Mouse (Mus musculus): Measurements from ENCODE around the gene Gcnt1. TPM values are rescaled to one million over a fixed set of nuclear protein-coding genes. Genes with fewer than 3 reads are reported as not detected.

Gene Gcnt1
- polyA plus RNA-seq, 1 experiment from 2014 or later = 0.58 TPM

- Histone ChIP-seq H3K27ac (ENCODE audit: low read length) (no peak overlapping the region), H3K9me3 (ENCODE audit: control insufficient read depth, low read length) (no peaks in the 10 kb centered on the region), H3K4me2 (ENCODE audit: low read length) (no peak overlapping the region), H3K4me1 (replicated peaks; ENCODE audit: control insufficient read depth, insufficient read depth, low read length) (no peaks in the 10 kb centered on the region), H3K27me3 (replicated peaks; ENCODE audit: control insufficient read depth, insufficient read depth, low read length) (no peaks in the 10 kb centered on the region), H3K4me3 (replicated peaks; ENCODE audit: low read length) (no peak overlapping the region), H3K36me3 (ENCODE audit: control insufficient read depth, insufficient read depth) (no peaks in the 10 kb centered on the region), H3K9ac (replicated peaks; ENCODE audit: low read depth, low read length) (no peak overlapping the region)
- ATAC-seq = no peak
- 93% methylated on average over 6 of the region's 6 CpGs for WGBS
These were observed 77.4 kb downstream of the Gcnt1 start for GRCm38 (mm10) chr19:17295211-17295766.

DNA sequence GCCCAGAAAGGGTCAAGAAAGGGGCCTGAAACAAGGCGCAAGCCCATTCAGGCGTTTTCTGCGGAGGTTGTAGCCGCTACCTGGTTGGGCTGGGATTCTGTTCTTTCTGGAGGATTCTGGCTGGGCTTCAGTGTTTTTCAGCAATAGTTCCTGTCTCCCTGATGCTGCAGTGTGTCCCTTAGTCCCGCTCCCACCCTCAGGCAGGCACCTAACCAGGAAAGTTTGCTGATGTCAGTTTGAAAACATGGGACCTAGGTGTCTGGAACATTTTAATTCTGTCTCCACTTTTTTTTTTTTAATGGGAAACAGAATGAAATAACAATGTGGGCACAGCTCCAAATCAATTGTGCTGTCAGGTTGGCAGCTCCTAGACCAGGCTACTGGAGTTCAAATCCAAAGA lies 78.5 kb downstream of the Gcnt1 start:
- 85% methylated on average over 5 of the region's 5 CpGs for WGBS
- ATAC-seq = no peak

GRCm38 (mm10) chr19:17289526-17289925 lies 83.1 kb downstream of the Gcnt1 start:
- no peak overlapping the region for H3K27ac ChIP-seq (ENCODE audit: low read length)
- H3K4me1 ChIP-seq (replicated peaks; ENCODE audit: control insufficient read depth, insufficient read depth, low read length) = 0 out of 2 replicates have a peak, but pooled peaks cover 3% of the 10 kb centered on the region
- ATAC-seq = no peak
- no peaks in the 10 kb centered on the region for H3K9me3 ChIP-seq (ENCODE audit: control insufficient read depth, low read length)
- H3K9ac ChIP-seq (replicated peaks; ENCODE audit: low read depth, low read length) = no peak overlapping the region
- no peaks in the 10 kb centered on the region for H3K27me3 ChIP-seq (replicated peaks; ENCODE audit: control insufficient read depth, insufficient read depth, low read length)
- H3K4me2 ChIP-seq (ENCODE audit: low read length) = no peak overlapping the region
- WGBS = 79% methylated on average over 6 of the region's 6 CpGs
- H3K4me3 ChIP-seq (replicated peaks; ENCODE audit: low read length) = no peak overlapping the region
- no peaks in the 10 kb centered on the region for H3K36me3 ChIP-seq (ENCODE audit: control insufficient read depth, insufficient read depth)

More for the DNA sequence above, 78.5 kb downstream of the Gcnt1 start:
- Histone ChIP-seq H3K4me1 (replicated peaks; ENCODE audit: control insufficient read depth, insufficient read depth, low read length) (no peaks in the 10 kb centered on the region), H3K9ac (replicated peaks; ENCODE audit: low read depth, low read length) (no peak overlapping the region), H3K36me3 (ENCODE audit: control insufficient read depth, insufficient read depth) (no peaks in the 10 kb centered on the region), H3K27ac (ENCODE audit: low read length) (no peak overlapping the region), H3K9me3 (ENCODE audit: control insufficient read depth, low read length) (no peaks in the 10 kb centered on the region), H3K4me3 (replicated peaks; ENCODE audit: low read length) (no peak overlapping the region), H3K27me3 (replicated peaks; ENCODE audit: control insufficient read depth, insufficient read depth, low read length) (no peaks in the 10 kb centered on the region), H3K4me2 (ENCODE audit: low read length) (no peak overlapping the region)

DNA sequence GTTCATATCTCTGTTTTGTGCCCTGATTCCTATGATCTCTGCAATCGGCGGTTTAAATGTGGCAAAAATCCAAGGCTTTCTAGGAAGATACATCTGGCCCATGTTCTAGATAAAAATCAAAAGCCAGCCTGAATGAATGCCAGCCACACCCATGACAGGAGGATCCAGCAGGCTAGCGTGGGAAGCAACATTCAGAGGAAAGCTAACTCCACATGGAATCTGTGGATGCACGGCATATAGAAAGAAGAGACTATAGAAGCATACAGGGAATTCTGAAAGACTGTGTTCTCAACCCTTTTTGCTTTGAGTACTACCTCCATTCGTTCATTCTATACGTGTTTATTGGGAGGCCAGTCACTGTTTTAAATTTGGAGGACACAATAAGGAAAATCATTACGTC lies 86.6 kb downstream of the Gcnt1 start:
- Histone ChIP-seq H3K36me3 (ENCODE audit: control insufficient read depth, insufficient read depth) (no peaks in the 10 kb centered on the region), H3K4me2 (ENCODE audit: low read length) (no peak overlapping the region), H3K4me3 (replicated peaks; ENCODE audit: low read length) (no peak overlapping the region), H3K27me3 (replicated peaks; ENCODE audit: control insufficient read depth, insufficient read depth, low read length) (no peaks in the 10 kb centered on the region), H3K4me1 (replicated peaks; ENCODE audit: control insufficient read depth, insufficient read depth, low read length) (0 out of 2 replicates have a peak, but pooled peaks cover 3% of the 10 kb centered on the region), H3K9ac (replicated peaks; ENCODE audit: low read depth, low read length) (no peak overlapping the region), H3K9me3 (ENCODE audit: control insufficient read depth, low read length) (no peaks in the 10 kb centered on the region), H3K27ac (ENCODE audit: low read length) (no peak overlapping the region)
- 71% methylated on average over 7 of the region's 7 CpGs for WGBS
- ATAC-seq = no peak

GRCm38 (mm10) chr19:17283317-17283716 lies 89.3 kb downstream of the Gcnt1 start:
- H3K4me2 ChIP-seq (ENCODE audit: low read length) = no peak overlapping the region
- H3K9ac ChIP-seq (replicated peaks; ENCODE audit: low read depth, low read length) = no peak overlapping the region
- 0 out of 2 replicates have a peak, but pooled peaks cover 3% of the 10 kb centered on the region for H3K4me1 ChIP-seq (replicated peaks; ENCODE audit: control insufficient read depth, insufficient read depth, low read length)
- ATAC-seq = no peak
- 81% methylated on average over 3 of the region's 3 CpGs for WGBS
- H3K4me3 ChIP-seq (replicated peaks; ENCODE audit: low read length) = no peak overlapping the region
- H3K9me3 ChIP-seq (ENCODE audit: control insufficient read depth, low read length) = no peaks in the 10 kb centered on the region
- no peaks in the 10 kb centered on the region for H3K27me3 ChIP-seq (replicated peaks; ENCODE audit: control insufficient read depth, insufficient read depth, low read length)
- no peaks in the 10 kb centered on the region for H3K36me3 ChIP-seq (ENCODE audit: control insufficient read depth, insufficient read depth)
- no peak overlapping the region for H3K27ac ChIP-seq (ENCODE audit: low read length)

- Histone ChIP-seq H3K27ac (ENCODE audit: low read length) (no peak overlapping the region), H3K27me3 (replicated peaks; ENCODE audit: control insufficient read depth, insufficient read depth, low read length) (no peaks in the 10 kb centered on the region), H3K4me3 (replicated peaks; ENCODE audit: low read length) (no peak overlapping the region), H3K4me1 (replicated peaks; ENCODE audit: control insufficient read depth, insufficient read depth, low read length) (no peaks in the 10 kb centered on the region), H3K9me3 (ENCODE audit: control insufficient read depth, low read length) (no peaks in the 10 kb centered on the region), H3K9ac (replicated peaks; ENCODE audit: low read depth, low read length) (no peak overlapping the region), H3K4me2 (ENCODE audit: low read length) (no peak overlapping the region), H3K36me3 (ENCODE audit: control insufficient read depth, insufficient read depth) (no peaks in the 10 kb centered on the region)
- no peak for ATAC-seq
- 97% methylated on average over 4 of the region's 4 CpGs for WGBS
These were observed 94.1 kb downstream of the Gcnt1 start for GRCm38 (mm10) chr19:17278381-17279051.

Other genes starting within 250 kb of the Gcnt1 start
- 71.4 and 72.7 TPM in 2 replicates for gene Rfk, start 21.2 kb upstream of the Gcnt1 start, polyA plus RNA-seq (2015; fragmentation: Nextera tagmentation; extraction: Ambion mirVana)

Data from forebrain, embryonic 16.5 days (tissue).